Mouse (Mus musculus) kidney, adult 18-20 months (tissue): ENCODE measurements around the gene Idua.

Experiments used
- DNase-seq: peaks from one replicate; pipeline ENCODE4 v3.0.0; 2021

Idua gene

GRCm38 (mm10) chr5:108726557-108727248, 66.6 kb downstream of the Idua start:
- peak; percentile 84 for DNase-seq

GRCm38 (mm10) chr5:108727425-108727824, 67.3 kb downstream of the Idua start:
- DNase-seq = no peak
